Mouse (Mus musculus) hindbrain, embryonic 16.5 days (tissue): ENCODE measurements around the gene Wdr74. TPM values are rescaled to one million over a fixed set of nuclear protein-coding genes. Genes with fewer than 3 reads are reported as not detected.
A peak's percentile ranks its signal among the peaks of the same experiment; 100 is the strongest.
"Not testable (repeated sequence)": the region's sequence is repeated elsewhere in the genome, so short reads cannot be mapped to it uniquely, and the experiment has no call there.

ENCODE experiments used
- ATAC-seq: fragments of 200-750 bp; cut with Nextera tagmentation; 2 replicates; pipeline ENCODE4 v1.8.0; 2017; ENCODE audit warnings: moderate TSS enrichment, moderate library complexity
- H3K27ac ChIP-seq: fragments of 300-500 bp; sonication (generic); 2 replicates; pipeline ENCODE4 v1.5.1; 2014; ENCODE audit warnings: low read depth, mild to moderate bottlenecking, control low read depth, low read length, moderate library complexity
- H3K27me3 ChIP-seq: fragments of 300-500 bp; sonication (generic); replicated peaks from 2 replicates; pipeline ENCODE4 v1.6.1; 2014; ENCODE audit warnings: low read length; ENCODE audit not compliant: control insufficient read depth, insufficient read depth
- H3K36me3 ChIP-seq: fragments of 300-500 bp; sonication (generic); 2 replicates; pipeline ENCODE4 v1.6.1; 2014; ENCODE audit warnings: mild to moderate bottlenecking, low read length, moderate library complexity, mixed read lengths; ENCODE audit not compliant: control insufficient read depth, insufficient read depth
- H3K4me1 ChIP-seq: fragments of 300-500 bp; sonication (generic); 2 replicates; pipeline ENCODE4 v1.6.1; 2014; ENCODE audit warnings: low read depth, low read length; ENCODE audit not compliant: control insufficient read depth, insufficient read depth
- H3K4me2 ChIP-seq: fragments of 300-500 bp; sonication (generic); 2 replicates; pipeline ENCODE4 v1.6.1; 2014; ENCODE audit warnings: mild to moderate bottlenecking, low read length, control low read depth, moderate library complexity
- H3K4me3 ChIP-seq: fragments of 300-500 bp; sonication (generic); 2 replicates; pipeline ENCODE4 v1.5.1; 2014; ENCODE audit warnings: mild to moderate bottlenecking, low read length, control low read depth, moderate library complexity
- H3K9ac ChIP-seq: fragments of 300-500 bp; sonication (generic); 2 replicates; pipeline ENCODE4 v1.6.1; 2014; ENCODE audit warnings: low read depth, mild to moderate bottlenecking, control low read depth, low read length, moderate library complexity
- H3K9me3 ChIP-seq: fragments of 300-500 bp; sonication (generic); 2 replicates; pipeline ENCODE4 v1.6.1; 2014; ENCODE audit warnings: mild to moderate bottlenecking, low read length, moderate library complexity; ENCODE audit not compliant: control insufficient read depth
- WGBS: fragments of 180-500 bp; shearing (Covaris S2); extraction: QIAGEN DNeasy Blood & Tissue Kit; methylation state at CpG from one replicate; pipeline ENCODE4 v1.1.7; 2014; 5-methylcytosine and 5-hydroxymethylcytosine counted together
- polyA plus RNA-seq: library from polyadenylated mRNA; unstranded; fragments of >200 nt; fragmentation: Nextera tagmentation; extraction: Ambion mirVana; gene quantifications from 2 replicates; pipeline ENCODE4 v1.2.1, GENCODE M21; 2015

Gene Wdr74
- polyA plus RNA-seq, 1 experiment from 2014 or later: 92.0 TPM

DNA sequence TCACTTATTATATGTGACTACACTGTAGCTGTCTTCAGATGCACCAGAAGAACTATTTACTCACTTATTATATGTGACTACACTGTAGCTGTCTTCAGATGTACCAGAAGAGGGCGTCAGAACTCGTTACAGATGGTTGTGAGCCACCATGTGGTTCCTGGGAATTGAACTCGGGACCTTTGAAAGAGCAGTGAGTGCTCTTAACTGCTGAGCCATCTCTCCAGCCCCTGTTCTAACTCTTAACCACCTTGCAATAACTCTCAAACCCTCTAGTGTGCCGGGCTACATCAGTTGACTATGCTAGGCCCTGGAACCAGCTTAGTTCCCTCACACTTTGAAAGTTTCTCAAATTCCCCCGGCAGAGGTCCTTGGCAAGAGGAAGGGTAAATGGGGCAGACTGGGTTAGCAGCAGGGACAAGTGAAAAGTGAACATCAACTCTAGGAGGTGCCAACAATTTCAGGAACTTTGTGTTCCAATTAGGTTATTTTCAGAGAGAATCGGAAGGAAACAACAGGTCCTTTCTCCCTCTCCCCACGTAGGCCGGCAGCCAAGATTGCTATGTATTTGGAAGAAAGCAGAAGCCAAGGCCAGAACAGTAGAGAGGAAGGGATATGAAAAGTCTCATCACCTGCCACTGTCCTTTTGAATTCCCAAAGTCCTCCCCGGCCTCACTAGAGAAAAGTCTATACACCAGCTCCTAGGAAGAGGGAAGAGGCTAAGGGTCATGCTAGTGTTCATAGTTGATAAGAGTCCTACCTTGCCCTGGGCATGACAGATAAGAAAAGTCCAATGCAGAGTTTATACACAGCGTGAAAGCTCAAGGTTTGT, 20.8 kb upstream of the Wdr74 start:
- Histone ChIP-seq H3K9ac (no peak overlapping the region), H3K9me3 (no peaks in the 10 kb centered on the region), H3K27ac (no peak overlapping the region), H3K4me1 (peaks cover 23% of the 10 kb centered on the region), H3K4me2 (no peak overlapping the region), H3K4me3 (no peak overlapping the region), H3K27me3 (no peaks in the 10 kb centered on the region), H3K36me3 (peaks cover 7% of the 10 kb centered on the region)
- no peak for ATAC-seq
- 73% methylated on average over 10 of the region's 10 CpGs for WGBS

DNA sequence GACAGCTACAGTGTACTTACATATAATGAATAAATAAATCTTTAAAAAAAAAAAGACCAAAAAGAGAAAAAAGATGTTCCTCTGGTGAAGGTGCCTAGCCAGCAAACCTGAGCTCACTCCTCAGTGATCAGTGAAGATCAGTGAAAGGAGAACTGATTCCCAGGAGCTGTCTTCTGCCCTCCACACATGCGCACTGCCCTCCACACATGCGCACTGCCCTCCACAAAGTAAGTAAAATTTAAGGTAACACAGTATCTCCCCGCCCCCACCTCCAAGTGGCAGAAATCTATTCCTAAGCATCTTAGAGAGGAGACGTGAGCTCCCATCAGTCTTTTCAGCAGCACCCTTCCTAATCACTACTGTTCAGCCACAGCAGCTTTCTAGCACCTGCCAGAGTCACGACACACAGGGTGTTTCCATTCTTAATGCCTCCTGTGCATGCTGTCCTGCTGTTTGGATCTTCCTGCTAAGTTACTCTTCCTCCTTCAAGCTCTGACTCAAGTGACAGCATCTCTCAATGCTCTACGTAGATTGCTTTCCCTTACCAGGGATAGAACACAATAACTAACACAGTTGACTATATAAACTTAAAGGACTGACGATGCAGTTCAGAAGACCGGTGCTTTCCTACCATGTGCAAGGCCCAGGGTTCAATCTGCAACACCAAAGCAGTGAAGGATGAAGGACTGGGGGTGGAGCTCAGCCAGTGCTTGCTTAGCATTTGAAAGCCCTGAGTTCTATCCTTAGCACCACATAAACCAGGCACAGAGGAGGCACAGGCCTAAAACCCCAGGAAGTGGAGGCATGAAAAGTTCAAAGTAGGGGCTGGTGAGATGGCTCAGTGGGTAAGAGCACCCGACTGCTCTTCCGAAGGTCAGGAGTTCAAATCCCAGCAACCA, 19.5 kb upstream of the Wdr74 start:
- Histone ChIP-seq H3K9ac (no peak overlapping the region), H3K4me3 (no peak overlapping the region), H3K27me3 (no peaks in the 10 kb centered on the region), H3K9me3 (no peaks in the 10 kb centered on the region), H3K4me2 (no peak overlapping the region), H3K36me3 (peaks cover 5% of the 10 kb centered on the region; the same call in 1 of the 2 replicates), H3K4me1 (peaks cover 18% of the 10 kb centered on the region), H3K27ac (no peak overlapping the region)
- ATAC-seq: no peak
- 62% methylated on average over 10 of the region's 10 CpGs for WGBS

GRCm38 (mm10) chr19:8716767-8717475, 18.7 kb upstream of the Wdr74 start:
- Histone ChIP-seq H3K4me1 (peaks cover 19% of the 10 kb centered on the region), H3K36me3 (peaks cover 3% of the 10 kb centered on the region; the same call in 1 of the 2 replicates), H3K27ac (no peak overlapping the region), H3K4me2 (no peak overlapping the region), H3K9ac (no peak overlapping the region), H3K27me3 (no peaks in the 10 kb centered on the region), H3K9me3 (no peaks in the 10 kb centered on the region), H3K4me3 (no peak overlapping the region)
- no peak for ATAC-seq
- WGBS: 71% methylated on average over 8 of the region's 10 CpGs

- Histone ChIP-seq H3K4me3 (no peak overlapping the region), H3K36me3 (peaks cover 2% of the 10 kb centered on the region; the same call in 1 of the 2 replicates), H3K4me2 (no peak overlapping the region), H3K4me1 (peaks cover 20% of the 10 kb centered on the region), H3K9me3 (no peaks in the 10 kb centered on the region), H3K27me3 (no peaks in the 10 kb centered on the region), H3K27ac (no peak overlapping the region), H3K9ac (no peak overlapping the region)
- ATAC-seq: no peak
- WGBS: 66% methylated on average over 3 of the region's 3 CpGs
Observed at GRCm38 (mm10) chr19:8718357-8718756, 17.3 kb upstream of the Wdr74 start.

GRCm38 (mm10) chr19:8719037-8719436, 16.6 kb upstream of the Wdr74 start:
- H3K36me3 ChIP-seq, H3K9me3 ChIP-seq, H3K27me3 ChIP-seq, H3K4me3 ChIP-seq, ATAC-seq, H3K9ac ChIP-seq, H3K27ac ChIP-seq, H3K4me2 ChIP-seq: not testable (repeated sequence)
- H3K4me1 ChIP-seq: peaks cover 17% of the 10 kb centered on the region

DNA sequence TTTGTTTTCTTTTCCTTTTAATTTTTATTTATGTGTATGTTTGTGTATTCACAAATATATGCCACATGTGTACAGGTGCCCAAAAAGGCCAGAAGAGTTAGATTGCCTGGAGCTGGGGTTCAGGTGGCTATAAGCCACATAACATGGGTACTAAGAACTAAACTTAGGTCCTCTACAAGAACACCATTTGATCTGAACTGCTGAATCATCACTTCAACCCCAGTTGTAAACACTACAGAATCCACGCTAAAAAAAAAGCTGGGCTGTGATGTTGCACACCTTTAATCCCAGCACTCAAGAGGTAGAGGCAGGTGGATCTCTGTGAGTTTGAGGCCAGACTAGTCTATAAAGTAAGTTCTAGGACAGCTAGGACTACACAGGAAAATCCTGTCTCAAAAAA, 14.2 kb upstream of the Wdr74 start:
- Histone ChIP-seq H3K27me3 (no peaks in the 10 kb centered on the region), H3K4me1 (peaks cover 31% of the 10 kb centered on the region), H3K4me3 (peak overlapping the region; percentile 84), H3K9me3 (no peaks in the 10 kb centered on the region), H3K36me3 (peaks cover 18% of the 10 kb centered on the region), H3K4me2 (peak overlapping the region; percentile 58), H3K27ac (no peak overlapping the region), H3K9ac (peak overlapping the region; percentile 43)
- 85% methylated on average over 1 of the region's 1 CpGs for WGBS
- no peak for ATAC-seq

GRCm38 (mm10) chr19:8722021-8722420, 13.6 kb upstream of the Wdr74 start:
- 60% methylated on average over 4 of the region's 4 CpGs for WGBS

DNA sequence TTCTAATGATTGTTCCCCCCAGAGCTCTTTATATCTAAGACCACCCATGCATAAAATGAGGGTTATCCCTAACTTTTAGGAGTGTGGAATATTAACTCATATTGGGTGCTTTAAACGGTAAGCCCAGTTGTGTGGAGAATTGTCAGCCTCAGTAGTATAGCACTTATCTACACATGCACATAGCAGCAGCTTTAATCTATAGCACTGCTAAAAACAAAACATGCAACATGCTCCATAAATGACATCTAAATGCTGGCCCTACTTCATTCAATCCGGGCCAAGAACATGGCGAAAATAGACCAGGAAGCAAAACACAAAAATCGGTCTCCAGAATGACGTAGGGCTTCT, 13.1 kb upstream of the Wdr74 start:
- H3K4me2 ChIP-seq: peak overlapping the region; percentile 58
- 2% methylated on average over 5 of the region's 5 CpGs for WGBS
- H3K27ac ChIP-seq: peak overlapping the region; percentile 95
- peaks cover 31% of the 10 kb centered on the region for H3K4me1 ChIP-seq
- peak; percentile 9 for ATAC-seq
- H3K36me3 ChIP-seq: peaks cover 22% of the 10 kb centered on the region
- no peaks in the 10 kb centered on the region for H3K27me3 ChIP-seq
- peak overlapping the region; percentile 84 for H3K4me3 ChIP-seq
- no peaks in the 10 kb centered on the region for H3K9me3 ChIP-seq
- peak overlapping the region; percentile 91 for H3K9ac ChIP-seq

More at GRCm38 (mm10) chr19:8722021-8722420, 13.6 kb upstream of the Wdr74 start:
- Histone ChIP-seq H3K4me1 (peaks cover 31% of the 10 kb centered on the region), H3K4me3 (peak overlapping the region; percentile 84), H3K27me3 (no peaks in the 10 kb centered on the region), H3K36me3 (peaks cover 22% of the 10 kb centered on the region), H3K9me3 (no peaks in the 10 kb centered on the region), H3K9ac (peak overlapping the region; percentile 91), H3K4me2 (peak overlapping the region; percentile 58), H3K27ac (0 out of 2 replicates have a peak overlapping the region, but pooled peaks have one; percentile 39)
- no peak for ATAC-seq
